Mouse (Mus musculus): ENCODE measurements around the gene Psmb6. TPM values are rescaled to one million over a fixed set of nuclear protein-coding genes. Genes with fewer than 3 reads are reported as not detected.

Gene Psmb6
- polyA plus RNA-seq (2012; rRNA removed): 192 and 239 TPM in 2 replicates

GRCm38 (mm10) chr11:70525184-70525678 is at the start of gene Psmb6:
Gene Psmb6 (plus strand): TSS chr11:70525367.

GRCm38 (mm10) chr11:70504970-70505369 is 20.2 kb upstream of the Psmb6 start, which contains the start of gene Tm4sf5:
Gene Tm4sf5 (plus strand): TSS chr11:70505244.

GRCm38 (mm10) chr11:70514288-70514687 is 10.9 kb upstream of the Psmb6 start, which contains the start of gene Vmo1:
Gene Vmo1 (minus strand): TSS chr11:70514616.

GRCm38 (mm10) chr11:70518923-70519322 is 6.2 kb upstream of the Psmb6 start, which contains the start of gene Gltpd2:
Gene Gltpd2 (plus strand): TSS chr11:70519196.

GRCm38 (mm10) chr11:70532839-70533238 is 7.7 kb downstream of the Psmb6 start, which contains the start of gene Gm40193:
Gene Gm40193 (minus strand): TSS chr11:70532939.

GRCm38 (mm10) chr11:70539877-70540587 is 14.9 kb downstream of the Psmb6 start, which contains the start of gene Pld2:
Gene Pld2 (plus strand): TSS chr11:70540064.

GRCm38 (mm10) chr11:70562287-70562994 is 37.3 kb downstream of the Psmb6 start, which contains the start of gene Mink1:
Gene Mink1 (plus strand): TSS chr11:70562881.

Other genes starting within 250 kb of the Psmb6 start
- gene Alox12e, start 202.7 kb upstream of the Psmb6 start, polyA plus RNA-seq (2012; rRNA removed): 0.09 and 0.10 TPM in 2 replicates
- 2.3 and 3.8 TPM in 2 replicates for gene Alox15, start 173.3 kb upstream of the Psmb6 start, polyA plus RNA-seq (2012; rRNA removed)
- gene Pelp1, start 115.3 kb upstream of the Psmb6 start, polyA plus RNA-seq (2012; rRNA removed): 13.3 and 14.7 TPM in 2 replicates
- gene Arrb2, start 92.7 kb upstream of the Psmb6 start, polyA plus RNA-seq (2012; rRNA removed): 22.9 and 26.3 TPM in 2 replicates
- gene Med11, start 73.4 kb upstream of the Psmb6 start, polyA plus RNA-seq (2012; rRNA removed): 18.3 TPM in 2 replicates
- 4.1 and 4.6 TPM in 2 replicates for gene Zmynd15, start 65.9 kb upstream of the Psmb6 start, polyA plus RNA-seq (2012; rRNA removed)
- gene Cxcl16, start 65.4 kb upstream of the Psmb6 start, polyA plus RNA-seq (2012; rRNA removed): 21.9 and 24.0 TPM in 2 replicates
- gene Tm4sf5, start 20.1 kb upstream of the Psmb6 start, polyA plus RNA-seq (2012; rRNA removed): 2.4 and 3.2 TPM in 2 replicates
- not detected in 2 replicates for gene Vmo1, start 10.8 kb upstream of the Psmb6 start, polyA plus RNA-seq (2012; rRNA removed)
- gene Gltpd2, start 6.2 kb upstream of the Psmb6 start, polyA plus RNA-seq (2012; rRNA removed): 0.16 TPM in 1 of 2 replicates, not detected in the other
- not detected in 2 replicates for gene Gm40193, start 7.6 kb downstream of the Psmb6 start, polyA plus RNA-seq (2012; rRNA removed)
- gene Pld2, start 14.7 kb downstream of the Psmb6 start, polyA plus RNA-seq (2012; rRNA removed): 9.8 and 10.3 TPM in 2 replicates
- gene Mink1, start 37.5 kb downstream of the Psmb6 start, polyA plus RNA-seq (2012; rRNA removed): 104 and 119 TPM in 2 replicates
- gene 4930544D05Rik, start 90.5 kb downstream of the Psmb6 start, polyA plus RNA-seq (2012; rRNA removed): not detected in 2 replicates
- 0.21 TPM in 1 of 2 replicates, not detected in the other for gene Chrne, start 93.8 kb downstream of the Psmb6 start, polyA plus RNA-seq (2012; rRNA removed)
- gene Gp1ba, start 113.8 kb downstream of the Psmb6 start, polyA plus RNA-seq (2012; rRNA removed): not detected in 2 replicates
- gene Rnf167, start 121.9 kb downstream of the Psmb6 start, polyA plus RNA-seq (2012; rRNA removed): 81.7 and 112 TPM in 2 replicates
- 129 and 132 TPM in 2 replicates for gene Slc25a11, start 122.1 kb downstream of the Psmb6 start, polyA plus RNA-seq (2012; rRNA removed)
- gene Pfn1, start 129.3 kb downstream of the Psmb6 start, polyA plus RNA-seq (2012; rRNA removed): 2,946 and 3,327 TPM in 2 replicates
- 120 and 156 TPM in 2 replicates for gene Eno3, start 131.8 kb downstream of the Psmb6 start, polyA plus RNA-seq (2012; rRNA removed)
- 17.9 and 21.9 TPM in 2 replicates for gene Spag7, start 144.0 kb downstream of the Psmb6 start, polyA plus RNA-seq (2012; rRNA removed)
- gene Camta2, start 162.7 kb downstream of the Psmb6 start, polyA plus RNA-seq (2012; rRNA removed): 64.7 TPM in 2 replicates
- gene Inca1, start 174.8 kb downstream of the Psmb6 start, polyA plus RNA-seq (2012; rRNA removed): 1.1 TPM in 2 replicates
- 112 and 117 TPM in 2 replicates for gene Kif1c, start 175.2 kb downstream of the Psmb6 start, polyA plus RNA-seq (2012; rRNA removed)
- 1.1 and 1.3 TPM in 2 replicates for gene Zfp3, start 238.8 kb downstream of the Psmb6 start, polyA plus RNA-seq (2012; rRNA removed)

Data from colon, adult 2 months (tissue).